Mouse (Mus musculus) liver, adult 2 months (tissue): ENCODE data around the gene Ppp1ca. TPM values are rescaled to one million over a fixed set of nuclear protein-coding genes. Genes with fewer than 3 reads are reported as not detected.
A peak's percentile ranks its signal among the peaks of the same experiment; 100 is the strongest.

Experiments
- DNase-seq: peaks from one replicate; pipeline ENCODE4 v3.0.0-alpha.2; 2011; ENCODE audit warnings: low read depth, low spot score; ENCODE audit errors: extremely low read depth
- H3K27ac ChIP-seq: fragments of 200-500 bp; replicated peaks from 2 replicates; pipeline ENCODE4 v1.5.1; 2012; ENCODE audit warnings: low read depth, mild to moderate bottlenecking, control low read depth, inconsistent platforms, low read length; ENCODE audit not compliant: insufficient read depth
- H3K27me3 ChIP-seq: fragments of 200-500 bp; 2 replicates; pipeline ENCODE4 v1.6.1; 2012; ENCODE audit warnings: mild to moderate bottlenecking, moderate library complexity, low read length, inconsistent platforms; ENCODE audit not compliant: control insufficient read depth, insufficient read depth
- H3K36me3 ChIP-seq: fragments of 200-500 bp; 2 replicates; pipeline ENCODE4 v1.6.1; 2012; ENCODE audit warnings: low read length, inconsistent platforms; ENCODE audit not compliant: control insufficient read depth, insufficient read depth
- H3K4me1 ChIP-seq: fragments of 200-500 bp; 2 replicates; pipeline ENCODE4 v1.6.1; 2011; ENCODE audit warnings: low read length; ENCODE audit not compliant: control insufficient read depth, insufficient read depth
- H3K4me3 ChIP-seq: fragments of 200-500 bp; 2 replicates; pipeline ENCODE4 v1.5.1; 2011; ENCODE audit warnings: low read depth, mild to moderate bottlenecking, control low read depth, low read length, moderate library complexity; ENCODE audit not compliant: insufficient read depth
- H3K79me2 ChIP-seq: fragments of 200-500 bp; 2 replicates; pipeline ENCODE4 v1.6.1; 2012; ENCODE audit warnings: inconsistent platforms, mild to moderate bottlenecking, low read length, moderate library complexity; ENCODE audit not compliant: control insufficient read depth, insufficient read depth
- H3K9ac ChIP-seq: fragments of 200-500 bp; 2 replicates; pipeline ENCODE4 v1.6.1; 2012; ENCODE audit warnings: low read depth, mild to moderate bottlenecking, control low read depth, inconsistent platforms, low read length
- CTCF ChIP-seq: fragments of 200-500 bp; IDR thresholded peaks from 2 replicates; pipeline ENCODE4 v1.5.1; 2011; ENCODE audit warnings: low read depth, low read length, control low read depth
- POLR2A ChIP-seq: fragments of 200-500 bp; IDR thresholded peaks from 2 replicates; pipeline ENCODE4 v1.6.1; 2011; ENCODE audit warnings: low read length, control low read depth; ENCODE audit not compliant: insufficient read depth; ENCODE audit errors: extremely low read depth
- WGBS: fragments of 180-500 bp; shearing (Covaris S2); methylation state at CpG from one replicate; pipeline ENCODE4 v1.1.7; 2018; 5-methylcytosine and 5-hydroxymethylcytosine counted together
- polyA plus RNA-seq: library from polyadenylated mRNA; depleted of rRNA; stranded (reverse); fragments of >200 nt; gene quantifications from 2 replicates; pipeline ENCODE4 v1.2.3, GENCODE M21; 2012
- total RNA-seq: library from RNA; depleted of rRNA; stranded (reverse); fragments of >200 nt; gene quantifications from 2 replicates; pipeline ENCODE4 v1.2.3, GENCODE M21; 2014

Ppp1ca gene
- total and polyA plus RNA-seq, 2 experiments, result 170 to 399 TPM

DNA sequence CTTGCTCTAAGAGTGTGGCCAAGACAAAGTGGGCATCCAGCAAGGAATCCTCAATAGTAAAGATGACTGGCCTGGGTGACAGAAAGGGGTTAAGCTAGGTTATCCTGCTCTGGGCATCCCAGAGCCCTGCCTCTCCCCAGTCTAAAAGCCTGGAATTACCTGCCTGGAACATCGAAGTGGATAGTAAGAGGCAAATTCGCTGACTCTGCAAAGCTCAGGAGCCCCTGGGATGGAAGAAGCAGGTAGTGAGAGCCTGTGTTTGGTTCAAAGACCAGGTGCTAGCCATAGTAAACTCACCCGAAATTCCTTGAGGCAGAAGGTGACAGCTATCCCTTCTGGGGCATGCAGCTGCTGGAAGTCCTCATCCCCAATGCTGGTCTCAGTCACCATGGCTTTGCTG is 5.3 kb downstream of the Ppp1ca start:
- Histone ChIP-seq H3K27ac (no peak overlapping the region), H3K79me2 (peaks cover 12% of the 10 kb centered on the region), H3K27me3 (no peaks in the 10 kb centered on the region), H3K4me3 (no peak overlapping the region), H3K36me3 (peaks cover 6% of the 10 kb centered on the region; the same call in 1 of the 2 replicates), H3K9ac (no peak overlapping the region), H3K4me1 (peaks cover 41% of the 10 kb centered on the region)
- DNase-seq, result no peak
- 76% methylated on average over 3 of the region's 3 CpGs for WGBS
- TF ChIP-seq CTCF, result no peak
- TF ChIP-seq POLR2A, result no peak

DNA sequence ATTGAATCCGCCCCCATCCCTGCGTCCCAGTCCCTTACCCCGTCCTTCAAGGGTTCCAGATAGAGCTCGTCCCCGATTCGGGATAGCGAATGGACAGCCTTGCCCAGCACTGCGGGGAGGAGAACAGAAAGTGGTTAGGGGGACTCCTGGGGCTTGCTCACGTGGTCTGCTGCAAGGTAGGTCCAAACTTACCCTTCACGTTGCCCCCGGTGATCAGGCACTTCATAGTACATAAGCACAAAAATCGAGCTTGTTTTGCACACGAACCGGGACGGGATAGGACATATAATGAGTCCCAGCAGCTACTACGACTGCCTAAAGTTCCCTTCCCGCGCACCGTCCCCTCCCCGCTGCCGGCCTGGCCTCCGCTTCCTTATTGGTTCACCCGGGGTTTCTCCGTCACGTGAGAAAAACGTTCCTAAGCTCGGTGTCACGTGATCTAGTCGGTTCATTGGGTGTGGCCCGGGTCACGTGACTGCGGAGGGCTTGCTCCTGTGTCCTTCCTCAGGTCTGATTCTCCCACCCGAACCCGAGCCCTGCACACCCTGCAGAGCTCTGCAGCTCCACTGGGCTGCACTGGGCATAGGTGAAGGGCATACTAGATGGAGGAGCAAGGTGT is 9.5 kb downstream of the Ppp1ca start, which contains the start of gene Rad9a:
TSS of gene Rad9a (minus strand) at position 372 of the 619 bp plus-strand sequence.
- peak within 1 kb of the TSS; percentile 78 for H3K4me3 ChIP-seq
- no peaks in the 10 kb centered on the region for H3K27me3 ChIP-seq
- H3K36me3 ChIP-seq, result no peaks in the 10 kb centered on the region
- peak within 1 kb of the TSS; percentile 8; the same call in 1 of the 2 replicates for H3K27ac ChIP-seq
- H3K4me1 ChIP-seq, result peaks cover 14% of the 10 kb centered on the region
- WGBS, result under 1% methylated on average over 34 of the region's 34 CpGs
- no peaks in the 10 kb centered on the region for H3K79me2 ChIP-seq
- peak within 1 kb of the TSS; percentile 79 for H3K9ac ChIP-seq
- peak; percentile 86 for DNase-seq
- 0 out of 2 replicates have a peak, but pooled peaks have one; percentile 32 for TF ChIP-seq POLR2A
- TF ChIP-seq CTCF, result no peak

DNA sequence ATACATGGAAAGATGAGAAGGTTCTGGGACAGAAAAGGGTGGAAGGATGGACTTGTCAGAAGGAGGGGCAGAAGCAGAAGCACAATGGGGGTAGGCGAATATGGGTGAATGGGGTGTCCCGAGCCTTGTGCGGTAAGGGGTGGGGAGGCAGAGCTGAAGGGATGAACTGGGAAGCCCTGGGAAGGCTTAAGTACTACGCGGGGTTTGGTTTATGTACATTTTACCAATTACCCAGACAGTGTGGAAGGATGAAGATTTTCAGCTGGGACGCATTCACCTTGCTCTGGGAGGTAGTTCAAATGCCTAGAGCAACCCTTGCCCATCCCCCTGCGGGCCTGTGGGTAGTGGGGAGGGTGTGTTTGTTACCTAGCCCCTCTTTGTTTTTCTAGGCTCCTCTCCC is 10.3 kb downstream of the Ppp1ca start:
- Histone ChIP-seq H3K9ac (peak overlapping the region; percentile 79; the same call in 1 of the 2 replicates), H3K36me3 (no peaks in the 10 kb centered on the region), H3K4me1 (peaks cover 10% of the 10 kb centered on the region), H3K27ac (no peak overlapping the region), H3K4me3 (peak overlapping the region; percentile 78; the same call in 1 of the 2 replicates), H3K79me2 (no peaks in the 10 kb centered on the region), H3K27me3 (no peaks in the 10 kb centered on the region)
- TF ChIP-seq CTCF (no peak), POLR2A (no peak)
- 36% methylated on average over 7 of the region's 7 CpGs for WGBS
- no peak for DNase-seq

DNA sequence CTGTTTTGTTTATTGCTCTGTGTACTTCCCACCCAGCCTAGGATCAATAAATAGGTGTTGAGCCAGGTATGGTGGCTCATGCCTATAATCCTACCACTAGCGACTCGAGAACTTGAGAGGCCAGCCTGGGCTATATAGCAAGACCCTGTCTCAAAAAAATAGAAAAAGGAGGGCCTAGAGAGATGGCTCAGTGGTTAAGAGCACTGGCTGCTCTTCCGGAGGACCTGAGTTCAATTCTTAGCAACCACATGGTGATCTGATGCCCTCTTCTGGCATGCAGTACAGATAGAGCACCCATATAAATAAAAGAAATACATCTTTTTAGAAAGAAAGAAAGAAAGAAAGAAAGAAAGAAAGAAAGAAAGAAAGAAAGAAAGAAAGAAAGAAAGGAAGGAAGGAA is 11.3 kb downstream of the Ppp1ca start:
- no peak overlapping the region for H3K27ac ChIP-seq

DNA sequence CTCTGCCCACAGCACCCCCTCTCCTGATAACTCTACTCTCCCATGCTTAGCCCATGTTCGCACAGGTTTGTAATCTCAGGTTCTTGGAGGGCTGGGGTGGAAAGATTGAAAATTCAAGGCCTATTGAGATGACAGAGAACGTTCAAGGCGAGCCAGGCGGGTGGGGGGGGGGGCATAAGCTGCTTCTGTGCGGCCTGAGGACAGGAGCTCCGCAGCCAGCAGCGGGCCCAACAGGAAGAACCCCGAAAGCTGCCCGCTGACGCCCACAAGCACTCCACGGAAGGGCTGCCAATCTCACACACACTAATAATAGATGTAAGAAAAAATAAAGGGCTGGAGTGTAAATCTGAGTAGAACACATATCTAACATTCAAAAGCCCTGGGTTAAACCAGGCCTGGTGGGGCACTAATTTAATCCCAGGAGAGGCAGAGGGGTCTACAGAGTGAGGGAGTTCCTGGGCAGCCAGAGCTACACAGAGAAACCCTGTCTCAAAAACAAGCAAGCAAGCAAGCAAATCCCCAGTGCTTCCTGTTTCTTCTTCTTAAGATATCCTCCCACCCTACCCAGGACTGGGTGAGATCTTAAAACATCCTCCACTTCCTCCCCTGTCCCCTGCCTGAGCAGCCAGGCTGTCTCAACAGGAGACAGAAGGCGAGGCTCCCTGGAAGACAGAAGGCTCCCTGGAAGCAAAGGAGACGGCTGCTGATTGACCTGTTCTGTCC is 11.9 kb downstream of the Ppp1ca start:
- Histone ChIP-seq H3K4me3 (no peak overlapping the region), H3K4me1 (peaks cover 10% of the 10 kb centered on the region), H3K9ac (no peak overlapping the region), H3K36me3 (no peaks in the 10 kb centered on the region), H3K27me3 (no peaks in the 10 kb centered on the region), H3K79me2 (no peaks in the 10 kb centered on the region), H3K27ac (0 out of 2 replicates have a peak overlapping the region, but pooled peaks have one; percentile 10)
- 69% methylated on average over 13 of the region's 13 CpGs for whole genome bisulfite sequencing
- no peak for DNase-seq
- TF ChIP-seq CTCF, result no peak
- TF ChIP-seq POLR2A, result no peak

More for the DNA sequence above, 11.3 kb downstream of the Ppp1ca start:
- Histone ChIP-seq H3K36me3 (no peaks in the 10 kb centered on the region), H3K79me2 (no peaks in the 10 kb centered on the region), H3K9ac (no peak overlapping the region), H3K27me3 (no peaks in the 10 kb centered on the region), H3K4me3 (no peak overlapping the region), H3K4me1 (peaks cover 10% of the 10 kb centered on the region)
- DNase-seq, result peak; percentile 30
- WGBS, result 54% methylated on average over 3 of the region's 3 CpGs
- TF ChIP-seq POLR2A (no peak), CTCF (no peak)
